Mouse (Mus musculus): ENCODE results near the gene Gpr82. TPM values are rescaled to one million over a fixed set of nuclear protein-coding genes. Genes with fewer than 3 reads are reported as not detected.

Gene Gpr82
- total RNA-seq, 2 experiments from 2014 or later: not detected

- DNase-seq (ENCODE audit: low spot score in 2 of 2): no peak
Measured at GRCm38 (mm10) chrX:13691865-13692264, 30.7 kb downstream of the Gpr82 start.

DNA sequence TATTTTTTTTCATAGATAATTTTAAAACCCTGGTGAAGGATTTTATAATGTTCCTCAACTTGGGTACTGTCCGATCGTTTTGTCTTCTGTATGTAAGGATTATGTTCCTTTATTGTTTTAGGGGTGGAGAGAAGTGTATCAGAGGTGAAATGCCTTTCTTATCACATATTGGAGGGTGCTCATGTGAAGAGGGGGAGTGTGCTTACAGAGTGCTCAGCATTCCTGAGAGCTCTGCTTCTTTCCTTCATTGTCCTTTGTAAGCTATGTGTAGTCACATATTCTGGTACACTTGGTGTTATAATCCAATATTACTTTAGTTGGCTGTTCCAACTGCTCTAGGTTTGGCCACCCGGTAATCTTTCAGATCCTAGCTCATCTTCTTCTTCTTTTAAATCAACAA lies 39.5 kb downstream of the Gpr82 start:
- DNase-seq (ENCODE audit: low spot score in 2 of 2): no peak

DNA sequence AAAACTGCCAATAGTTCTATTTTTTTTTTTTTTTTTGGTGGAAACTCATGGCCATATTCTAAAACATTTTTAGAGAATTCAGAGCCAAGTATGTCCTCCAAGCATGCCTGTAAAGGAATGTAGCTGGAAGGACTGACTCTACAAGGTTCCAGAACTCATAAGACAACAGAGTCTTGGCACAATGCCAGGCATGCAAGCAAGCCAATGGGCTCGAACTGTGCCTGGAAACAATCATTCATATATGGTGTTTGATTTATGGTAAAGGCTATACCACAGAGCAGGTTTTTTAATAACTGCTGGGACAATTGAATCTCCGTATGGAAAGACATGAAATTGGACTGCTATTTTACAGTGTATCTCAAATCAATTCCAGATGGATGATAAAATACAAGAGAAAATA lies 43.9 kb downstream of the Gpr82 start:
- DNase-seq (ENCODE audit: low spot score in 2 of 2): no peak

DNA sequence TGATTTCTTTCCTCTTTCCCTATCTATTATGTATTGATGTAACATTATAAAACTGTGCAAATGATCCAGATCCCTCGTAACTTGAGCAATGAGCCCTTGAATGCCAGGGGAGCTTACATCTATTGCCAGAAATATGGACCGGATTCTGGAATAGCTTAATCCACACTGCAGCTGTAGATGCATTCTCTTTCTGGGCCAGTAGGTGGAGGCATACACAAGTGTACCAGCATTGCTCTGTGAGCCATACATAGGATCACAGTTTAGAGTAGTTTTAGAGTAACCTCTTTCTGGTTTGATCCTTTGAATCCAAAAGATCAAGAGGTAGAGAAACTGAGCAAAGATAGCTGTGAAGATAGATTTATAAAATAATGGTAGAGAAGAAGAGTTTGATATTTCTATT lies 49.0 kb downstream of the Gpr82 start:
- peak; percentile 31 to 66 for DNase-seq (ENCODE audit: low spot score in 2 of 2)

Small RNA genes within 50 kb of the gene (microRNA-seq; reads per million reads assigned to microRNA genes)
- 0 reads per million in 2 experiments for gene Gm25246

Other genes starting within 250 kb of the Gpr82 start
- gene Nyx, start 195.3 kb upstream of the Gpr82 start, total RNA-seq (2021): under 1 TPM; 0.60 to 0.72 TPM
- 10 to 100 TPM; 11.1 to 17.5 TPM for gene Gpr34, start 29.3 kb upstream of the Gpr82 start, total RNA-seq (2021)
- 100 to 1,000 TPM; 106 to 112 TPM for gene Cask, start 190.0 kb downstream of the Gpr82 start, total RNA-seq (2021)

All from layer of hippocampus, postnatal 14 days (tissue).